Mouse (Mus musculus) heart, embryonic 10.5 days (tissue): ENCODE measurements around the gene Gpr62. TPM values are rescaled to one million over a fixed set of nuclear protein-coding genes. Genes with fewer than 3 reads are reported as not detected.
A peak's percentile ranks its signal among the peaks of the same experiment; 100 is the strongest.

Experiments used
- DNase-seq: peaks from one replicate; pipeline ENCODE4 v3.0.0-alpha.2; 2017; ENCODE audit warnings: low spot score
- H3K27ac ChIP-seq: fragments of 300-500 bp; sonication (generic); 2 replicates; pipeline ENCODE4 v1.5.1; 2016; ENCODE audit warnings: mild to moderate bottlenecking
- H3K27me3 ChIP-seq: fragments of 300-500 bp; sonication (generic); 2 replicates; pipeline ENCODE4 v1.6.1; 2016; ENCODE audit warnings: mild to moderate bottlenecking; ENCODE audit not compliant: poor library complexity, insufficient read depth, severe bottlenecking
- H3K36me3 ChIP-seq: fragments of 300-500 bp; sonication (generic); 2 replicates; pipeline ENCODE4 v1.6.1; 2016; ENCODE audit warnings: mild to moderate bottlenecking, moderate library complexity
- H3K4me1 ChIP-seq: fragments of 300-500 bp; sonication (generic); 2 replicates; pipeline ENCODE4 v1.6.1; 2016; ENCODE audit warnings: mild to moderate bottlenecking
- H3K4me3 ChIP-seq: fragments of 300-500 bp; sonication (generic); 2 replicates; pipeline ENCODE4 v1.5.1; 2016; ENCODE audit warnings: mild to moderate bottlenecking, moderate library complexity
- H3K9me3 ChIP-seq: fragments of 300-500 bp; sonication (generic); 2 replicates; pipeline ENCODE4 v1.6.1; 2016; ENCODE audit warnings: mild to moderate bottlenecking, moderate library complexity
- WGBS: fragments of 180-500 bp; shearing (Covaris S2); methylation state at CpG from one replicate; pipeline ENCODE4 v1.1.7; 2016; 5-methylcytosine and 5-hydroxymethylcytosine counted together
- polyA plus RNA-seq: library from polyadenylated mRNA; unstranded; fragments of >200 nt; fragmentation: Nextera tagmentation; extraction: Ambion mirVana; gene quantifications from 2 replicates; pipeline ENCODE4 v1.2.1, GENCODE M21; 2016

Gene Gpr62
- polyA plus RNA-seq, 1 experiment from 2014 or later = 0.35 TPM

GRCm38 (mm10) chr9:106481676-106482075, 15.9 kb upstream of the Gpr62 start:
- Histone ChIP-seq H3K27me3 (no peaks in the 10 kb centered on the region), H3K36me3 (peaks cover 69% of the 10 kb centered on the region), H3K4me1 (peaks cover 16% of the 10 kb centered on the region), H3K9me3 (no peaks in the 10 kb centered on the region), H3K27ac (no peak overlapping the region), H3K4me3 (no peak overlapping the region)
- 92% methylated on average over 13 of the region's 13 CpGs for WGBS
- no peak for DNase-seq

GRCm38 (mm10) chr9:106481075-106481474, 15.3 kb upstream of the Gpr62 start:
- Histone ChIP-seq H3K36me3 (peaks cover 65% of the 10 kb centered on the region), H3K27ac (no peak overlapping the region), H3K4me3 (no peak overlapping the region), H3K27me3 (no peaks in the 10 kb centered on the region), H3K9me3 (no peaks in the 10 kb centered on the region), H3K4me1 (peaks cover 22% of the 10 kb centered on the region)
- DNase-seq = no peak
- WGBS = 94% methylated on average over 15 of the region's 15 CpGs

GRCm38 (mm10) chr9:106480541-106480940, 14.8 kb upstream of the Gpr62 start:
- DNase-seq = no peak
- peaks cover 60% of the 10 kb centered on the region for H3K36me3 ChIP-seq
- H3K4me1 ChIP-seq = peaks cover 27% of the 10 kb centered on the region
- H3K9me3 ChIP-seq = no peaks in the 10 kb centered on the region
- H3K27ac ChIP-seq = no peak overlapping the region
- no peaks in the 10 kb centered on the region for H3K27me3 ChIP-seq
- no peak overlapping the region for H3K4me3 ChIP-seq
- WGBS = 91% methylated on average over 7 of the region's 7 CpGs

GRCm38 (mm10) chr9:106478101-106478500, 12.4 kb upstream of the Gpr62 start:
- peaks cover 36% of the 10 kb centered on the region for H3K36me3 ChIP-seq
- no peaks in the 10 kb centered on the region for H3K9me3 ChIP-seq
- 77% methylated on average over 9 of the region's 9 CpGs for WGBS
- 0 out of 2 replicates have a peak overlapping the region, but pooled peaks have one; percentile 84 for H3K27ac ChIP-seq
- no peak for DNase-seq
- H3K4me1 ChIP-seq = peaks cover 46% of the 10 kb centered on the region
- H3K4me3 ChIP-seq = peak overlapping the region; percentile 83
- H3K27me3 ChIP-seq = peaks cover 7% of the 10 kb centered on the region; the same call in 1 of the 2 replicates

- 2% methylated on average over 16 of the region's 16 CpGs for WGBS
- peaks cover 50% of the 10 kb centered on the region for H3K4me1 ChIP-seq
- peaks cover 7% of the 10 kb centered on the region; the same call in 1 of the 2 replicates for H3K27me3 ChIP-seq
- no peak for DNase-seq
- H3K27ac ChIP-seq = peak overlapping the region; percentile 84
- H3K36me3 ChIP-seq = peaks cover 31% of the 10 kb centered on the region
- H3K4me3 ChIP-seq = peak overlapping the region; percentile 83
- no peaks in the 10 kb centered on the region for H3K9me3 ChIP-seq
Measured at GRCm38 (mm10) chr9:106477649-106478048, 11.9 kb upstream of the Gpr62 start.

GRCm38 (mm10) chr9:106476924-106477484, 11.3 kb upstream of the Gpr62 start, which contains the start of gene Parp3:
Parp3 (minus strand) TSS chr9:106476949.
- Histone ChIP-seq H3K4me1 (peaks cover 57% of the 10 kb centered on the region), H3K27me3 (peaks cover 7% of the 10 kb centered on the region; the same call in 1 of the 2 replicates), H3K36me3 (peaks cover 28% of the 10 kb centered on the region), H3K9me3 (no peaks in the 10 kb centered on the region), H3K27ac (peak within 1 kb of the TSS; percentile 84), H3K4me3 (peak within 1 kb of the TSS; percentile 83)
- WGBS = under 1% methylated on average over 41 of the region's 41 CpGs
- DNase-seq = peak; percentile 100

GRCm38 (mm10) chr9:106476002-106476923, 10.5 kb upstream of the Gpr62 start:
- H3K4me1 ChIP-seq = peaks cover 64% of the 10 kb centered on the region
- no peak for DNase-seq
- no peaks in the 10 kb centered on the region for H3K9me3 ChIP-seq
- H3K27ac ChIP-seq = peak overlapping the region; percentile 53
- H3K27me3 ChIP-seq = peaks cover 8% of the 10 kb centered on the region; the same call in 1 of the 2 replicates
- peaks cover 21% of the 10 kb centered on the region for H3K36me3 ChIP-seq
- H3K4me3 ChIP-seq = peak overlapping the region; percentile 83
- WGBS = 30% methylated on average over 16 of the region's 16 CpGs

GRCm38 (mm10) chr9:106475663-106476001, 9.9 kb upstream of the Gpr62 start, which contains the start of gene Rrp9:
Rrp9 (plus strand) TSS chr9:106475963.
- WGBS = 87% methylated on average over 10 of the region's 10 CpGs
- peaks cover 15% of the 10 kb centered on the region for H3K36me3 ChIP-seq
- DNase-seq = no peak
- peak within 1 kb of the TSS; percentile 53 for H3K27ac ChIP-seq
- peak within 1 kb of the TSS; percentile 83 for H3K4me3 ChIP-seq
- peaks cover 61% of the 10 kb centered on the region for H3K4me1 ChIP-seq
- peaks cover 11% of the 10 kb centered on the region; the same call in 1 of the 2 replicates for H3K27me3 ChIP-seq
- no peaks in the 10 kb centered on the region for H3K9me3 ChIP-seq

- no peak overlapping the region for H3K4me3 ChIP-seq
- H3K27ac ChIP-seq = 0 out of 2 replicates have a peak overlapping the region, but pooled peaks have one; percentile 17
- DNase-seq = no peak
- WGBS = 71% methylated on average over 7 of the region's 7 CpGs
- H3K9me3 ChIP-seq = no peaks in the 10 kb centered on the region
- peaks cover 11% of the 10 kb centered on the region; the same call in 1 of the 2 replicates for H3K27me3 ChIP-seq
- peaks cover 61% of the 10 kb centered on the region for H3K4me1 ChIP-seq
- H3K36me3 ChIP-seq = peaks cover 9% of the 10 kb centered on the region; the same call in 1 of the 2 replicates
Measured at GRCm38 (mm10) chr9:106475046-106475445, 9.3 kb upstream of the Gpr62 start.

GRCm38 (mm10) chr9:106474456-106474855, 8.7 kb upstream of the Gpr62 start:
- peaks cover 4% of the 10 kb centered on the region; the same call in 1 of the 2 replicates for H3K36me3 ChIP-seq
- H3K27ac ChIP-seq = peak overlapping the region; percentile 72; the same call in 1 of the 2 replicates
- no peak overlapping the region for H3K4me3 ChIP-seq
- peaks cover 11% of the 10 kb centered on the region; the same call in 1 of the 2 replicates for H3K27me3 ChIP-seq
- DNase-seq = peak; percentile 90
- WGBS = 7% methylated on average over 6 of the region's 6 CpGs
- no peaks in the 10 kb centered on the region for H3K9me3 ChIP-seq
- H3K4me1 ChIP-seq = peaks cover 61% of the 10 kb centered on the region

GRCm38 (mm10) chr9:106473753-106474105, 8.0 kb upstream of the Gpr62 start:
- WGBS = 66% methylated on average over 5 of the region's 5 CpGs
- no peaks in the 10 kb centered on the region for H3K36me3 ChIP-seq
- no peaks in the 10 kb centered on the region for H3K9me3 ChIP-seq
- 0 out of 2 replicates have a peak overlapping the region, but pooled peaks have one; percentile 72 for H3K27ac ChIP-seq
- H3K4me1 ChIP-seq = peaks cover 61% of the 10 kb centered on the region
- no peak for DNase-seq
- no peak overlapping the region for H3K4me3 ChIP-seq
- peaks cover 11% of the 10 kb centered on the region; the same call in 1 of the 2 replicates for H3K27me3 ChIP-seq

GRCm38 (mm10) chr9:106473081-106473752, 7.5 kb upstream of the Gpr62 start:
- Histone ChIP-seq H3K4me3 (no peak overlapping the region), H3K4me1 (peaks cover 59% of the 10 kb centered on the region), H3K9me3 (no peaks in the 10 kb centered on the region), H3K27me3 (peaks cover 11% of the 10 kb centered on the region; the same call in 1 of the 2 replicates), H3K36me3 (no peaks in the 10 kb centered on the region), H3K27ac (peak overlapping the region; percentile 76; the same call in 1 of the 2 replicates)
- DNase-seq = no peak
- 89% methylated on average over 16 of the region's 16 CpGs for WGBS
